Mouse (Mus musculus) v-Abl transformed pro-B cells (cell line): Measurements from ENCODE around the gene Masp1.

Experiments used
- in situ Hi-C, 2 experiments: fragments of 400-800 bp; cut with MboI; formaldehyde crosslinking; loops; one replicate each; pipeline ENCODE4 v1.15.1; 2025; ENCODE audit not compliant: unreplicated experiment in 2 of 2

Masp1 gene

DNA sequence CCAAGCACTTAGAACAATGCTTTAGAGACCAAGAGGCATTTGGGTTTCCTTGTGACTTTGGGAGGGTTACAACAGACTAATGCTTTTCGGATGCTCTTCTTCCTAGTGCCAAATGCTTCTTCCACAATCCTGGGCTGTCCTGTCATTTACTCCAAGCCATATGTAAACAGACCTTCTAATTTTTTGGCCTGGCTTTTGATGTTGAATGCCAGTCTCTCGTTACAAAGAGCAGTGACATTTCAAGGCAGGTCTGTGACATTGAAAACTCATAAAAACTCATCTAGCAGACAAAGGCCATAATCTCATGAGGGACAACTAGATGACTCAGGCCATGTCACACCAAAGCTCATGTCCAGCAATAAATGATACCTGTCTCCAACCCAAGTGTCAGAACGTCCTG lies 48.6 kb downstream of the Masp1 start:
- in situ Hi-C loops, result no loop called here

DNA sequence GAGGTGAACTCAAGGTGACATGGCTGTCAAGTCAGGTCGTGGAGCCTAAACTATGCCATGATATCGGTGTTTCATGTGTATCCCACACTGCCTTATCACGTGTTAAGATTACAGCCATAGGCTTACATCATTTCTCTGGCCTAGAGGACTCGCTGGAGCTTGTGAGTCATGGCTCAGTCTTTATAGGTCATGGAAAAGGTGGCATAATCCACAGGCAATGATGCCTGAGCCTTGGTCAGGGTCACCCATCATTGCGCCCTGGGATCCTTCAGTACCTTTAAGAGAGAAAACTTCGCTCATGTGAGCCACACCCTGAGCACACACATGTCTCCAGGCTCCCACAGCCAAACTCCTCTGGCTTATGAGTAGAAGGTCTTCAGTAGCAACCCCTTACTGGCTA lies 49.1 kb downstream of the Masp1 start:
- in situ Hi-C loops, result no loop called here

- in situ Hi-C loops, result no loop called here
Measured at GRCm38 (mm10) chr16:23463671-23464347, 56.8 kb downstream of the Masp1 start.

DNA sequence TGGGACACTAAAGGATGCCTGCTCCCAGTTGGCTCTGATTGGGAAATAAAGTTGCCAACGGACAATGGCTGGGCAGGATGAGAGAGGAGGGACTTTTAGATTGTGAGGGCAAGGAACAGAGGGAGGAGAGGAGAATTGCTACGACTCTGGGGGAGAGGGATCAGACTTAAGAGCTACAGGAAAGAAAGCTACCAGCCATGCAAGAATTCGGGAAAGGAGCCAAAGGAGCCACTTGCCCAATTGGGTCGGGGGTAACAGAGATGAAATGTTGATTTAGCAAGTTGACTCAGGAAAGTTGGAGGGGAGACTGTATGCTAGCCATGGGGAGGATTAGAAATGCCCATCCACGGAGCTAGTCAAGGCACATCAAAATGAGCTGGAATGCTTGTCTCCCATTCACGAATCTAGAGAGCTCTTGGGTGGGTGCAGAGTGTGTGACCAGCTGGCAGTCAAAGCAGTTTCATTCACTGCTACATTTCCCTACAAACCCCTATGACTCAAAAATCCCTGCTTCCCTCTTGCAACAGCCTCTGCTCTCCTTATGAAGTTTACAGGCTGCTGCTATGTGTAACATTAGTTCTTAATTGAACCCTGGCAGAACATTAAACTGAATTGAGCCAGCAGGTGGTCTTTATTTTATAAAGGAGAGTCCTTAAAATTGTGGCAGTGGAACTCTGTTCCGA lies 61.6 kb downstream of the Masp1 start:
- in situ Hi-C loops, result no loop called here

- in situ Hi-C loops, result no loop called here
Measured at GRCm38 (mm10) chr16:23457338-23457737, 63.3 kb downstream of the Masp1 start.

- in situ Hi-C loops, result no loop called here
Measured at GRCm38 (mm10) chr16:23456534-23456933, 64.1 kb downstream of the Masp1 start.

DNA sequence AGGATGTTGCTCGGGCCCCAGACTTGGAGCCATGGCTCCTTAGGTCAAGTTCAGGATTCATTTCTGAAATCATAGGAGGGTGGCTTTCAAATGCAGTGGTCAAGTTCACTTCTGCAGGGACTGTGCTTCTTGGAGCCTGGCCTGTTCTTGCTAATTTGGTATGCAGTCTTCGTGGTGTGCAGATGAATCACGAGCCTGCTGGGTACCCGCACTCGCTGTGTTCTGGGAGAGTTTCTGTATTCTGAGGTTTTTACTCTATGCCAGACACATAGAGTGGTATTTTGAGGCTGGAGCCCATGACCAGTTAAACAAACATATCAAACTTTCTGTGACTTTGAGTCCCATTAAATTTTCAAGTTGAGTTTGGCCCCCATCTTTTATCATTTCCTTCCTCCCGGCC lies 66.2 kb downstream of the Masp1 start:
- in situ Hi-C loops, result loop anchor here in 1 of 2 experiments (5.0 kb wide), 1 partner anchor 443 kb away; no protein-coding TSS in a partner anchor

DNA sequence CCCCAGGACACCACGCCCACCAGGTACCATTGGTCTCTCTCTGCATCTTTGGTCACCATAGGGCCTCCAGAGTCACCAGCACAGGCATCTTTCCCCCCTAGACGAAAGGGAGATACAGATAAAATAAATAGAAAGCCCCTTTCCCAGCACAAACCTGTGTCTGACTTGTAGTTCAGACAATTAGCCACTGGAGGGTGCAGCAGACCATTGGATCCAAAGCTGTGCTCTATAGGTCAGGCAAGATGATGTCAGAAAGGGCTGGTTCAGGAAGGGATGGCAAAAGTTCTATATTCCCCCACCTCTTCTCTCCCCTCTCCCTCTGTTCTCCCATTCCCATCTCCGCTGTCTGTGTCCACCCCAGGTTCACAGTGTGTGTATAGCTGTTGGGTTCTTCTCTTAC lies 68.1 kb downstream of the Masp1 start:
- in situ Hi-C loops, result loop anchor here in 1 of 2 experiments (5.0 kb wide), 1 partner anchor 445 kb away; no protein-coding TSS in a partner anchor

- in situ Hi-C loops, result loop anchor here in 1 of 2 experiments (5.0 kb wide), 1 partner anchor 446 kb away; no protein-coding TSS in a partner anchor
Measured at GRCm38 (mm10) chr16:23450816-23451215, 69.8 kb downstream of the Masp1 start.

GRCm38 (mm10) chr16:23449946-23450345 lies 70.7 kb downstream of the Masp1 start:
- in situ Hi-C loops, result loop anchor here (5.0 to 25.0 kb wide), 4 partner anchors 447 to 863 kb away; partner anchors contain the start of gene Ahsg (in 1 of the 2)

DNA sequence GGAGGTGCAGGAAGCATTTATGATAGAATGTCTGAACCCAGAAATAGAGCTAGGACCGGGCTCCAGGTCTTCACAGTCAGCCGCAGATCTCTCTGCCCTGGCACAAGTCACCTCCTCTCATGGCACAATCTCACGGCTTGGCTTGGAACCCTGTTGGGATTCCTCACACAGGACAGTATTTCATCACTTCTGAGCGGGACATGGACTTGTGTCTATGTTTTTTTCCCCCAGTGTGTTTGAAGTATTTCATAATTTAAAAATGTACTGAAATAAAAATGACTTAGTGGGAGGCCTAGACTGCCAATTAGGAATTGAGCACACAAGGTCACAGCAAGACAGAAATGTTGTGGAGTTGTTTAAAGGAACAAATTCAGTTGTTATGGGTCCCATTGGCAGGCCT lies 76.4 kb downstream of the Masp1 start:
- in situ Hi-C loops, result loop anchor here (10.0 to 25.0 kb wide), 3 partner anchors 479 to 857 kb away; partner anchors contain the start of gene Ahsg (in 1 of the 2)

DNA sequence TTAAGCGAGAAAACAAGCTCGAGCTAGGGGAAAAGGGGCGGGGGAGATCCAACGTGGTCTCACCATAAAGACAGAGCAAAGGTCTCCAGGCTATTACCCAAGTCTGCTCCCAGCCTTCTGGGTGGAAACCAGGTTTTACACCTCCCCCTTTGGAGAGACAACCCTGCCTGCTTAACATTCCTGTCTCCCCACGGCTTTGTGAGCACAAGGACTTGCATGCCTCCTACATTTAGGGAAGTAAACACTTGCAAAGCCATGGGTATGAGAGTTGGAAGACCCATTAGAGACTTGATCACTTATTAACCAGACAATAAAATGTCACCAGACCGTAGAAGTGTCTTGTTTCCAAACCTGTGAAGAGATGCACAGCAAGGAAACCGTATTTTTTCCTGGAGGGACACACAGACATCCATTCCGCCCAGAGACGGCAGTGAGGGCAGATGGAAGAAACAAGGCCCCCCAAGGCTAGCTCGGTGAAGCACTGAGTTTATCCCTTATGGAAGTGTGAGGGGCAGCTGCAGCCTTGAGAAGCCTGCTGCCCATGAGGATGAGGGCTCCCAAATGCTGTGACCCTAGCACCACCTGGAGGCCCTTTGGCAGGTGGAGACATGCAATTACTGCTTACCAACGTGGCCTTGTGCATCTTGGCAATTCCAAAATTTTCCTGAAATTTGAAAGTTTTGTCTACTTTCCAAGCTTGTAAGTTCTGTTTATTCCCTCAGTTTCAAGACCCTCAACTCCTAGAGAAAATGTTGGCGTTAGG lies 83.0 kb downstream of the Masp1 start:
- in situ Hi-C loops, result loop anchor here in 1 of 2 experiments (25.0 kb wide), 2 partner anchors 550 to 850 kb away; partner anchors contain the start of gene Ahsg

- in situ Hi-C loops, result loop anchor here in 1 of 2 experiments (25.0 kb wide), 2 partner anchors 543 to 843 kb away; partner anchors contain the start of gene Ahsg
Measured at GRCm38 (mm10) chr16:23429991-23430390, 90.6 kb downstream of the Masp1 start.

GRCm38 (mm10) chr16:23428647-23429319 lies 91.8 kb downstream of the Masp1 start, which contains the start of gene Rtp1:
Gene Rtp1 (plus strand): TSS chr16:23429133.
- in situ Hi-C loops, result loop anchor here in 1 of 2 experiments (25.0 kb wide), 2 partner anchors 541 to 841 kb away; partner anchors contain the start of gene Ahsg

GRCm38 (mm10) chr16:23427701-23428100 lies 92.9 kb downstream of the Masp1 start:
- in situ Hi-C loops, result loop anchor here in 1 of 2 experiments (25.0 kb wide), 2 partner anchors 540 to 840 kb away; partner anchors contain the start of gene Ahsg

DNA sequence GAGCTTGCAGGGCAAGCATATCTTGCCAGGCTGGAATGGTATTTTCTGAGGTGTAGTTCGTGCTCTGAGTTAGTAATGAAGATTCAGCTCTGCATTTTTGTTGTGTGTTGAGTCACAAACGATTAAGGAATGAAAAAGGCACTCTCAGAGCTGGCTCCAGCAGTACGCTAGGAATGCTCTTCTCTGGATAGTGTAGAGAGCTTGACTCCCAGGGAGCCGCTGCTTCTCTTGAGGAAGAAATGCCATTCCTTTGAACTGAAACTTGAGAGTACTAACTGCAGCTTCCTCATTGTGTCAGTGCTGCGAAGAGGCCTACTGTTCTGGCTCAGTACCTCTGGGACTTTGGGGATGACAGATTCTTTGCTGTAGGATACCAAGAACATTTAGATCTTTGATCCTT lies 96.8 kb downstream of the Masp1 start:
- in situ Hi-C loops, result no loop called here

DNA sequence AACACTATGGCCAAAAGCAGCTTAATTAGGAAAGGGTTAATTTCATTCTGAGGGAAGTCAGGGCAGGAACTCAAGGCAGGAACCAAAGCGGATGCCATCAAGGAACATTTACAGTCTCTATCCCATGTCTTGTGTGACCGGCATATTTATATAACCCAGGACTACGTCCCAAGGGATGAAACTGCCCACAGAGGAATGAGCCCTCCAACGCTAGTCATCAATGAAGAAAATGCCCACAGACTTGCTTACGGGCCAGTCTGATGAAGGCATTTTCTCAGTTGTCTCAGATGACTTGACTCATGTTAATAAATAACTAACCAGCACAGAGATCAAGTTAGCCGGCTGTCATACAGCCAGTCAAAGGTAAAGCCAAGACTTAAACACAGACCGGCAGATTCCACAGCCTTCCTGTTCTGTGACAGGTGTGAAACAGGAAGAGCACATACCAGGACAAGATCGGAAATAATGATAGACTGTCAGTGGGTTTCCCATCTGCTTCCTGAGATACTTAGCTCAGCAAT lies 101.0 kb downstream of the Masp1 start:
- in situ Hi-C loops, result no loop called here

DNA sequence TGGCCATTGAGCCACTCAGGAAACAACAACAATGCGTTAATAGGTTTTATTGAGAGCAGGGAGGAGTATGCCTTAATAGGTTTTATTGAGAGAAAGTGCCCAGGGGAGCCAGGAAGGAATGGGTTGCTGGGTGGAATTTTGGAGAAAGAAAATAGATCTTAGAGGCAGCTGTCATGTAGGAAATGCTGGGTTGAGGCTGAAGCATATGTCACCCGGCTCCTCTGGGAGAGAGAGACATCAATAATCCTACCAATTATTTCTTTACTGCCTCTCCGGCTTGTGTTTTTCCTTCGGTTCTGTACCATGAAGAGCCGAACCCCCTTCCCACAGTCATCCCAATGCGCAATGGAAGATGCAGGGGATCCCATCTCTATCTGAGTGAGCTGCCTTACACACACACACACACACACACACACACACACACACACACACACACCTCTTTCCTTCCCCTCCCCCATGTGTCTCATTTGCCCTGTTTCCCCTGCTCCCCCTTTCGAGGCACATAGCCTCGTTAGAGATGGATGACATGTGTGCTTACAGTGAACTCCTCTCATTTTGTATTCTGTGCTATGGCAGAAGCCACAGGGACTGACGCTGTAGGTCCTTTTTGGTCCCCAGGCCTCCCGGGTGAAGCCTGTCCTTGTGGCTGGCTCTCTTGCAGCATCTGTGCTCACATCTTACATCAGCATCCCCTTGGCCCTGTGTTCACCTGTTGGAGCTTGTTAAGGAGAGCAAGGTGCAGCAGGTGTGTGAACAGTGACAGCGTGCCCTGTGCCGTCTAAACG lies 103.0 kb downstream of the Masp1 start:
- in situ Hi-C loops, result no loop called here
